ENCODE assay signal across 24 mouse cellular contexts in genomic region chr6:120976097-120976496, GRCm38 (mm10). TPM values are rescaled to one million over a fixed set of nuclear protein-coding genes. Genes with fewer than 3 reads are reported as not detected.
DNase-seq lines count a peak whose midpoint lies in the region; ATAC-seq and TF ChIP-seq lines count a peak whose summit lies in the region.
"Had no signal": no experiment of that assay in that cellular context is flagged by ENCODE, and none has a peak within 500 bp of the region (broad histone marks: within the 10 kb centered on the region; RNA-seq: fewer than 3 reads in every experiment).

No protein-coding gene starts in this region.

- H3K4me1 ChIP-seq in hindbrain, embryonic 10.5 days (replicated peaks), result peaks cover 29% of the 10 kb centered on the region
- H3K4me1 ChIP-seq in hindbrain, embryonic 13.5 days (replicated peaks), result peaks cover 24% of the 10 kb centered on the region

- H3K4me2 ChIP-seq in hindbrain, embryonic 13.5 days, result no peak overlapping the region
- H3K4me2 ChIP-seq: embryonic facial prominence, embryonic 12.5 days; forebrain, embryonic 13.5 days; forebrain, embryonic 15.5 days had no signal

- ATAC-seq in hindbrain, embryonic 13.5 days (ENCODE audit: low FRiP score), result no peak
- ATAC-seq: activated CD4-positive, CD25-positive, alpha-beta regulatory T cell, adult 4 months; CD4-positive, CD25-positive, alpha-beta regulatory T cell, adult 4 months; Patski had no signal

- no peak for TF ChIP-seq CTCF in gastrocnemius, adult 2 months (IDR thresholded peaks at IDR 0.05)

- peak overlapping the region; percentile 20; the same call in 1 of the 2 replicates for H3K27ac ChIP-seq in gastrocnemius, adult 2 months
- H3K27ac ChIP-seq in hindbrain, embryonic 10.5 days, result peak overlapping the region; percentile 64; the same call in 1 of the 2 replicates
- no peak overlapping the region for H3K27ac ChIP-seq in hindbrain, embryonic 13.5 days
- H3K27ac ChIP-seq: embryonic facial prominence, embryonic 10.5 days; embryonic facial prominence, embryonic 12.5 days had no signal

- no peak overlapping the region for H3K9ac ChIP-seq in hindbrain, embryonic 13.5 days
- H3K9ac ChIP-seq: embryonic facial prominence, embryonic 12.5 days; forebrain, embryonic 13.5 days; forebrain, embryonic 15.5 days had no signal

- no peaks in the 10 kb centered on the region for H3K27me3 ChIP-seq in hindbrain, embryonic 10.5 days (ENCODE audit: insufficient read depth, poor library complexity, severe bottlenecking)
- no peaks in the 10 kb centered on the region for H3K27me3 ChIP-seq in hindbrain, embryonic 13.5 days
- H3K27me3 ChIP-seq: CH12.LX; embryonic facial prominence, embryonic 12.5 days; forebrain, embryonic 13.5 days; forebrain, embryonic 15.5 days; Patski had no signal

- intact Hi-C loops in gastrocnemius, adult 2 months (cut with DNase I), result no loop called here
- intact Hi-C loops in gastrocnemius, postnatal 14 days (cut with DNase I; ENCODE audit: low total_unique reads), result no loop called here

- no peak overlapping the region for H3K4me3 ChIP-seq in gastrocnemius, adult 2 months
- H3K4me3 ChIP-seq in hindbrain, embryonic 10.5 days, result no peak overlapping the region
- no peak overlapping the region for H3K4me3 ChIP-seq in hindbrain, embryonic 13.5 days
- H3K4me3 ChIP-seq: embryonic facial prominence, embryonic 10.5 days; embryonic facial prominence, embryonic 12.5 days; forebrain, embryonic 13.5 days; forebrain, embryonic 15.5 days had no signal

- 76% methylated on average over 12 of the region's 12 CpGs for WGBS in hindbrain, embryonic 10.5 days
- 75% methylated on average over 12 of the region's 12 CpGs for WGBS in hindbrain, embryonic 13.5 days

- H3K9me3 ChIP-seq in hindbrain, embryonic 10.5 days, result no peaks in the 10 kb centered on the region
- no peaks in the 10 kb centered on the region for H3K9me3 ChIP-seq in hindbrain, embryonic 13.5 days
- H3K9me3 ChIP-seq: embryonic facial prominence, embryonic 10.5 days; embryonic facial prominence, embryonic 12.5 days; forebrain, embryonic 13.5 days; forebrain, embryonic 15.5 days; G1E had no signal

- H3K36me3 ChIP-seq in hindbrain, embryonic 10.5 days, result peaks cover 28% of the 10 kb centered on the region
- H3K36me3 ChIP-seq in hindbrain, embryonic 13.5 days, result peaks cover 45% of the 10 kb centered on the region

- no peak for DNase-seq in gastrocnemius, adult 2 months
- no peak for DNase-seq in gastrocnemius, postnatal 14 days
- DNase-seq in hindbrain, embryonic 10.5 days (ENCODE audit: low spot score), result no peak
- peak; percentile 38 for DNase-seq in testis, postnatal 14 days (ENCODE audit: low spot score)
- no peak for DNase-seq in testis, postnatal 10 days (ENCODE audit: low spot score)
- DNase-seq: adrenal gland, adult 8-10 months; adrenal gland, postnatal 14 days; adrenal gland, postnatal 36 days; B cell, adult 2 months; cerebellum, adult 11-12 months; cerebellum, adult 2 months; cerebellum, adult 9-10 months; cerebellum, postnatal 10 days; cerebellum, postnatal 25 days had no signal

RNA-seq across cellular contexts. Expression of gene Bid, which starts 59.4 kb away (rescaled TPM):
- under 1 TPM; 0.45 to 0.89 TPM for total RNA-seq in gastrocnemius, adult 2 months (2021)
- 1 to 10 TPM; 1.8 to 2.3 TPM for total RNA-seq in gastrocnemius, postnatal 14 days (2021)
- polyA plus RNA-seq in hindbrain, embryonic 10.5 days (2016; fragmentation: Nextera tagmentation; extraction: Ambion mirVana), result 15.7 and 17.5 TPM in 2 replicates
- polyA plus RNA-seq in hindbrain, embryonic 13.5 days (2015; fragmentation: Nextera tagmentation; extraction: Ambion mirVana), result 30.5 and 31.6 TPM in 2 replicates
